Mouse (Mus musculus): ENCODE data around the gene St8sia4. TPM values are rescaled to one million over a fixed set of nuclear protein-coding genes. Genes with fewer than 3 reads are reported as not detected.

St8sia4 gene
- polyA plus RNA-seq, 1 experiment from 2014 or later = 1.6 TPM

DNA sequence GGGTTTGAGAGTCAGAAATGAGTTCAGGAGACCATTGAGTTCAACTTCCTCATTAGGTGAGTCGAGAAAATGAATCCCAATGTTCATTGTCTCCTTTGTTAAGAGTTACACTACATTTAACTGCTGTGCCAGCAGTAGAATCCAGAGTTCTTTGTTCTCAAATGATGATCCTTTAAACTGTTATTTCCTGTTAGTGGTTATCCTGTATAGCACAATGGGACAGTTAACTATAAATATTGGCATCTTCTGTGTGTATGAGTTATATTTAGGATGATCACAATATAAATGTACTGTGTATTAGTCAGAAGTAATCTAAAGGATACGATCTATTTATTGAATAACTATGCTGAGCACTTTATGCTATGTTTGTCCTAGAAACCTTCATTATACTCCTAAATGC is 23.1 kb downstream of the St8sia4 start:
- Histone ChIP-seq H3K27me3 (ENCODE audit: insufficient read depth, low read length) (no peaks in the 10 kb centered on the region), H3K4me1 (replicated peaks; ENCODE audit: insufficient read depth, low read length) (no peaks in the 10 kb centered on the region), H3K36me3 (ENCODE audit: insufficient read depth, low read length) (no peaks in the 10 kb centered on the region), H3K4me2 (ENCODE audit: low read length) (no peak overlapping the region), H3K9me3 (replicated peaks; ENCODE audit: low read length) (no peaks in the 10 kb centered on the region), H3K27ac (no peak overlapping the region), H3K9ac (ENCODE audit: low read depth, low read length) (no peak overlapping the region), H3K4me3 (replicated peaks; ENCODE audit: low read depth, low read length) (no peak overlapping the region)
- no peak for DNase-seq (ENCODE audit: low spot score)
- no peak for TF ChIP-seq CTCF (IDR thresholded peaks at IDR 0.05; ENCODE audit: low read depth)
- ATAC-seq (replicated peaks; ENCODE audit: low FRiP score, low read depth) = no peak
- WGBS = 70% methylated on average over 2 of the region's 2 CpGs

DNA sequence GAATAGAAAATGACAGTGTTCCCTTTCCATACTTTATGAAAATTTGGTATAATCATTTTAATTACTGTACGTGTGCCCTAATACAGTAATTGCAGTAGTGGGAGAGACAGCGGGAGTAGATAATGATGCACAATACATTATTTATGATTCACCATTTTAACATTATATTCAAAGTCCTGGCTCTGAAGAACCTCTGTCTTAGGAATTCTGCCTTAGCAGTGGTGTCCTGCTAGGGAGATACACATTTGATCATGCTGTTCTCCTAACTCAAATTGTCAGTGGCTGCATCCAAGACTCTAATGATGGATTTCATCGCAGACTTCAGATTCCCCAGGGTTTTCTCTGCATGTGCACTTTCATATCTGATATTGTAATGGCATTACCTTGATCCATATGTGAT is 28.4 kb downstream of the St8sia4 start:
- Histone ChIP-seq H3K36me3 (ENCODE audit: insufficient read depth, low read length) (no peaks in the 10 kb centered on the region), H3K27me3 (ENCODE audit: insufficient read depth, low read length) (no peaks in the 10 kb centered on the region)
- 95% methylated on average over 3 of the region's 3 CpGs for WGBS

DNA sequence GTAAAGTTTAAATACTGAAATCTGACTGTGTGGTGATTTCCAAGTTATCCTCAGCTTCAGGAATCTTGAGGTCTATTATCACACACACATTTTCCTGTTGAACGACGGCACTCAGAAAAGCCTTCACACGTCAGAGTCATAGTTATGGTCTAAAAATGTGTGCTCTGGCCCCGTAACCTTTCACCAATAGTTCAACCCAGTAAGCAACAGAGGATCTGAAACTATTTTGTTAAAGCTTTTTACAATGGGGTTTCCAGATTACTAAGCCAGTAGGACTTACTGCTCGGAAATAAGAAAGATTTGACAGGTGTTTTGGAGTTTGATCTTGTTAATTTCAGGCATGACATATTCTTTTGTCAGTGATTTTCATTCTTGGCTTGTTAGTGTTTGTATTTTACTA is 43.0 kb downstream of the St8sia4 start:
- 70% methylated on average over 5 of the region's 5 CpGs for WGBS

More for the DNA sequence above, 28.4 kb downstream of the St8sia4 start:
- Histone ChIP-seq H3K9ac (ENCODE audit: low read depth, low read length) (no peak overlapping the region), H3K4me1 (replicated peaks; ENCODE audit: insufficient read depth, low read length) (no peaks in the 10 kb centered on the region), H3K9me3 (replicated peaks; ENCODE audit: low read length) (no peaks in the 10 kb centered on the region), H3K4me3 (replicated peaks; ENCODE audit: low read depth, low read length) (no peak overlapping the region), H3K27ac (no peak overlapping the region), H3K4me2 (ENCODE audit: low read length) (no peak overlapping the region)
- ATAC-seq (replicated peaks; ENCODE audit: low FRiP score, low read depth) (no peak), DNase-seq (ENCODE audit: low spot score) (no peak)
- no peak for TF ChIP-seq CTCF (IDR thresholded peaks at IDR 0.05; ENCODE audit: low read depth)

DNA sequence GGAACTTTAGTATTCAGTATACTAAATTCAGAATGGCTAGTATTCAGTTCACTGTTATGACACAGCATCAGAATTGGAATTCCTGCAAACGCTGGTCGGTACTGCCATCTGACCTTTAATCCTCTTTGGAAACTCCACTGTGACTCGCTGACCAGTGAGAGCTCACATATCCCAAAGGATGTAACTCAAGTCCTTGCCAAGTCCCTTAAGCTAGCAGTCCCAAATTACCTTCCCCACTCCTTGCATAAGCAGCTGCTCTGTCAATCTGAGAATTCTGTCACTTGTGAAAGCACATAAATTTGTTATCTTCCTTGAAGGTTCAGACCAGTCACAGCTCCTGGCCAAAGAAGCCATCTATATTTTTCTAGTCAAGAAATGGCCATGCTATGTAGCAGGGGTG is 48.7 kb downstream of the St8sia4 start:
- DNase-seq (ENCODE audit: low spot score) (no peak), ATAC-seq (replicated peaks; ENCODE audit: low FRiP score, low read depth) (no peak)
- H3K9ac ChIP-seq (ENCODE audit: low read depth, low read length) = no peak overlapping the region
- H3K36me3 ChIP-seq (ENCODE audit: insufficient read depth, low read length) = no peaks in the 10 kb centered on the region
- TF ChIP-seq CTCF (IDR thresholded peaks at IDR 0.05; ENCODE audit: low read depth) = no peak
- H3K9me3 ChIP-seq (replicated peaks; ENCODE audit: low read length) = no peaks in the 10 kb centered on the region
- no peaks in the 10 kb centered on the region for H3K4me1 ChIP-seq (replicated peaks; ENCODE audit: insufficient read depth, low read length)
- H3K4me2 ChIP-seq (ENCODE audit: low read length) = no peak overlapping the region
- 13% methylated on average over 3 of the region's 3 CpGs for WGBS
- H3K27me3 ChIP-seq (ENCODE audit: insufficient read depth, low read length) = no peaks in the 10 kb centered on the region
- H3K4me3 ChIP-seq (replicated peaks; ENCODE audit: low read depth, low read length) = no peak overlapping the region
- H3K27ac ChIP-seq = no peak overlapping the region

More for the DNA sequence above, 43.0 kb downstream of the St8sia4 start:
- ATAC-seq (replicated peaks; ENCODE audit: low FRiP score, low read depth) (no peak), DNase-seq (ENCODE audit: low spot score) (no peak)
- H3K27ac ChIP-seq = no peak overlapping the region
- H3K4me1 ChIP-seq (replicated peaks; ENCODE audit: insufficient read depth, low read length) = no peaks in the 10 kb centered on the region
- H3K4me2 ChIP-seq (ENCODE audit: low read length) = no peak overlapping the region
- no peaks in the 10 kb centered on the region for H3K36me3 ChIP-seq (ENCODE audit: insufficient read depth, low read length)
- TF ChIP-seq CTCF (IDR thresholded peaks at IDR 0.05; ENCODE audit: low read depth) = no peak
- no peak overlapping the region for H3K9ac ChIP-seq (ENCODE audit: low read depth, low read length)
- no peaks in the 10 kb centered on the region for H3K27me3 ChIP-seq (ENCODE audit: insufficient read depth, low read length)
- H3K9me3 ChIP-seq (replicated peaks; ENCODE audit: low read length) = no peaks in the 10 kb centered on the region
- no peak overlapping the region for H3K4me3 ChIP-seq (replicated peaks; ENCODE audit: low read depth, low read length)

DNA sequence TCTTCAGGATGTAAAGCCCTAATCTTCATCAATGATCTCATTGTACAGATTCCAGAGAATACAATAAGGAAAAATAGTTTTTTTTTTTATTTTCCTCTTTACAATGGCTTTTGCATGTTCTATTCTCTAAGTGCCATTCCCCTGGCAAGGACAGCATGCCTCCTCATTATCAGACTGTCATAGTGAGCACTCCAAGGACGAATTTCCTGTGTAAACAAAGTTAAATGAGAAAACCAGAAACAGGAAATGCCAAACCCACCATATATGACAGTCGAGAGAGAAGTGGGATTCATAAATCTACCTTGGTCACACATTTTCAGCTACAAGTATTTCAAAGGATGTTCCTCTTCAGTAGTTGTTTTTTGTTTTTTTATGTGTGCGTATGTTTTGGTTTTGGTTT is 49.2 kb downstream of the St8sia4 start:
- WGBS = 43% methylated on average over 3 of the region's 3 CpGs
- Histone ChIP-seq H3K9ac (ENCODE audit: low read depth, low read length) (no peak overlapping the region), H3K4me2 (ENCODE audit: low read length) (no peak overlapping the region), H3K27ac (no peak overlapping the region), H3K36me3 (ENCODE audit: insufficient read depth, low read length) (no peaks in the 10 kb centered on the region), H3K27me3 (ENCODE audit: insufficient read depth, low read length) (no peaks in the 10 kb centered on the region), H3K4me1 (replicated peaks; ENCODE audit: insufficient read depth, low read length) (no peaks in the 10 kb centered on the region), H3K9me3 (replicated peaks; ENCODE audit: low read length) (no peaks in the 10 kb centered on the region), H3K4me3 (replicated peaks; ENCODE audit: low read depth, low read length) (no peak overlapping the region)
- DNase-seq (ENCODE audit: low spot score) (no peak), ATAC-seq (replicated peaks; ENCODE audit: low FRiP score, low read depth) (no peak)
- no peak for TF ChIP-seq CTCF (IDR thresholded peaks at IDR 0.05; ENCODE audit: low read depth)

DNA sequence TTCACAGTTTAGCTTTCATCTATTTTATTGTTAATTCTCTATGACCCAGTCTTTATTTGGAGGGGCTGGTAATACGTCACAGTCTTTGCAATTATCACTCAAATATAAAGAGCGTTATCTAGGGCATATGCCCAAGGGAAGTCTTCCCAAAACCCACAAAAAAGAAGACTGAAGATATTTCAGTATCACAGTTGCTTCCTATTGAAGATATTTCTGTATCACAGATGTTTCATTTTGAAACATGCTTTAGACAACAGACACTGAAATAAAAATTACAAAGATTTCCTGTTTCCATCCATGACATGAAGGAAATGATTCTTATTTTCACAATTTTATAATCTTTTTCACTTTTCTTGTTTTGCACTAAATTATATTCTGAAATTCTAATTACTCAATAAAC is 57.4 kb downstream of the St8sia4 start:
- Histone ChIP-seq H3K9me3 (replicated peaks; ENCODE audit: low read length) (no peaks in the 10 kb centered on the region), H3K4me3 (replicated peaks; ENCODE audit: low read depth, low read length) (no peak overlapping the region), H3K36me3 (ENCODE audit: insufficient read depth, low read length) (no peaks in the 10 kb centered on the region), H3K9ac (ENCODE audit: low read depth, low read length) (no peak overlapping the region), H3K4me1 (replicated peaks; ENCODE audit: insufficient read depth, low read length) (no peaks in the 10 kb centered on the region), H3K27ac (no peak overlapping the region), H3K4me2 (ENCODE audit: low read length) (no peak overlapping the region), H3K27me3 (ENCODE audit: insufficient read depth, low read length) (no peaks in the 10 kb centered on the region)
- ATAC-seq (replicated peaks; ENCODE audit: low FRiP score, low read depth) (no peak), DNase-seq (ENCODE audit: low spot score) (no peak)
- WGBS = 80% methylated on average over 2 of the region's 2 CpGs
- TF ChIP-seq CTCF (IDR thresholded peaks at IDR 0.05; ENCODE audit: low read depth) = no peak

DNA sequence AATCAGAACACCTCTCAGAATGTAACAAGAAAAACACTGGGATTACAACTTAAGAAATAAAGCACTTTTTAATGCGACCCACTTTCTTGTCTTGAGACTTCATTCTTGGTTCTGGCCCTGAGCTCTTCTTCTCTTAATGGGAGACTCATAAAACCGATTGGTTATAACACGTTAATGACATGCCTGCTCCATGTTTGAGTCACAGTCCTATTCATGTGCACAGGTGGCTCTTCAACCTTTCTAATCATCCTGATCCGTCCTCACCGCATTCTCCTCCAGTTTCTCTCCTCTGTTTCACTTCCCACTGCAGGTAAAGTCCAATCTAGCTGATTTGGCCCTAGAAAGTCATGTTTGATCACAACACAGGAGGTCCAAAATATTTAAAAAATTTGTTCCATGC is 58.3 kb downstream of the St8sia4 start:
- 81% methylated on average over 5 of the region's 5 CpGs for WGBS
- no peak for TF ChIP-seq CTCF (IDR thresholded peaks at IDR 0.05; ENCODE audit: low read depth)
- no peak overlapping the region for H3K9ac ChIP-seq (ENCODE audit: low read depth, low read length)
- no peak overlapping the region for H3K4me3 ChIP-seq (replicated peaks; ENCODE audit: low read depth, low read length)
- no peaks in the 10 kb centered on the region for H3K36me3 ChIP-seq (ENCODE audit: insufficient read depth, low read length)
- DNase-seq (ENCODE audit: low spot score) (no peak), ATAC-seq (replicated peaks; ENCODE audit: low FRiP score, low read depth) (no peak)
- no peak overlapping the region for H3K4me2 ChIP-seq (ENCODE audit: low read length)
- H3K9me3 ChIP-seq (replicated peaks; ENCODE audit: low read length) = no peaks in the 10 kb centered on the region
- H3K27me3 ChIP-seq (ENCODE audit: insufficient read depth, low read length) = no peaks in the 10 kb centered on the region
- H3K27ac ChIP-seq = no peak overlapping the region
- no peaks in the 10 kb centered on the region for H3K4me1 ChIP-seq (replicated peaks; ENCODE audit: insufficient read depth, low read length)

Measured in kidney, postnatal 0 days (tissue).